Mouse (Mus musculus): ENCODE measurements around the gene Pde1c. TPM values are rescaled to one million over a fixed set of nuclear protein-coding genes. Genes with fewer than 3 reads are reported as not detected.
A peak's percentile ranks its signal among the peaks of the same experiment; 100 is the strongest.

Pde1c gene
- polyA plus RNA-seq, 1 experiment from 2014 or later: 1.5 TPM

- ATAC-seq: no peak
- no peak overlapping the region for H3K4me2 ChIP-seq (ENCODE audit: low read depth, low read length)
- no peaks in the 10 kb centered on the region for H3K36me3 ChIP-seq (ENCODE audit: control insufficient read depth, insufficient read depth, low read length)
- 89% methylated on average over 5 of the region's 5 CpGs for WGBS
- H3K27me3 ChIP-seq (replicated peaks; ENCODE audit: control insufficient read depth, insufficient read depth, low read length): no peaks in the 10 kb centered on the region
- H3K4me1 ChIP-seq (ENCODE audit: control insufficient read depth, insufficient read depth, low read length): no peaks in the 10 kb centered on the region
- H3K9me3 ChIP-seq (ENCODE audit: control insufficient read depth, low read length): no peaks in the 10 kb centered on the region
- no peak overlapping the region for H3K9ac ChIP-seq (ENCODE audit: low read depth, low read length)
- no peak overlapping the region for H3K27ac ChIP-seq (ENCODE audit: low read length)
- H3K4me3 ChIP-seq (ENCODE audit: low read length): no peak overlapping the region
These were observed 194.7 kb downstream of the Pde1c start for GRCm38 (mm10) chr6:56374180-56374579.

GRCm38 (mm10) chr6:56373753-56374152, 195.2 kb downstream of the Pde1c start:
- no peak overlapping the region for H3K9ac ChIP-seq (ENCODE audit: low read depth, low read length)
- no peaks in the 10 kb centered on the region for H3K36me3 ChIP-seq (ENCODE audit: control insufficient read depth, insufficient read depth, low read length)
- no peaks in the 10 kb centered on the region for H3K4me1 ChIP-seq (ENCODE audit: control insufficient read depth, insufficient read depth, low read length)
- no peaks in the 10 kb centered on the region for H3K9me3 ChIP-seq (ENCODE audit: control insufficient read depth, low read length)
- no peak overlapping the region for H3K4me3 ChIP-seq (ENCODE audit: low read length)
- H3K27ac ChIP-seq (ENCODE audit: low read length): no peak overlapping the region
- WGBS: 87% methylated on average over 3 of the region's 3 CpGs
- no peaks in the 10 kb centered on the region for H3K27me3 ChIP-seq (replicated peaks; ENCODE audit: control insufficient read depth, insufficient read depth, low read length)
- no peak overlapping the region for H3K4me2 ChIP-seq (ENCODE audit: low read depth, low read length)
- no peak for ATAC-seq

GRCm38 (mm10) chr6:56373046-56373751, 195.7 kb downstream of the Pde1c start:
- no peak overlapping the region for H3K4me3 ChIP-seq (ENCODE audit: low read length)
- no peak overlapping the region for H3K4me2 ChIP-seq (ENCODE audit: low read depth, low read length)
- 41% methylated on average over 10 of the region's 10 CpGs for WGBS
- no peak; the same call in 1 of the 2 replicates for ATAC-seq
- no peak overlapping the region for H3K9ac ChIP-seq (ENCODE audit: low read depth, low read length)
- H3K9me3 ChIP-seq (ENCODE audit: control insufficient read depth, low read length): no peaks in the 10 kb centered on the region
- H3K36me3 ChIP-seq (ENCODE audit: control insufficient read depth, insufficient read depth, low read length): no peaks in the 10 kb centered on the region
- H3K4me1 ChIP-seq (ENCODE audit: control insufficient read depth, insufficient read depth, low read length): no peaks in the 10 kb centered on the region
- H3K27ac ChIP-seq (ENCODE audit: low read length): no peak overlapping the region
- no peaks in the 10 kb centered on the region for H3K27me3 ChIP-seq (replicated peaks; ENCODE audit: control insufficient read depth, insufficient read depth, low read length)

- no peaks in the 10 kb centered on the region for H3K27me3 ChIP-seq (replicated peaks; ENCODE audit: control insufficient read depth, insufficient read depth, low read length)
- WGBS: 77% methylated on average over 13 of the region's 13 CpGs
These were observed 199.4 kb downstream of the Pde1c start for GRCm38 (mm10) chr6:56369462-56369861.

GRCm38 (mm10) chr6:56368116-56368515, 200.8 kb downstream of the Pde1c start:
- no peaks in the 10 kb centered on the region for H3K27me3 ChIP-seq (replicated peaks; ENCODE audit: control insufficient read depth, insufficient read depth, low read length)
- no peak overlapping the region for H3K4me3 ChIP-seq (ENCODE audit: low read length)
- no peaks in the 10 kb centered on the region for H3K36me3 ChIP-seq (ENCODE audit: control insufficient read depth, insufficient read depth, low read length)
- H3K9me3 ChIP-seq (ENCODE audit: control insufficient read depth, low read length): no peaks in the 10 kb centered on the region
- no peaks in the 10 kb centered on the region for H3K4me1 ChIP-seq (ENCODE audit: control insufficient read depth, insufficient read depth, low read length)
- no peak overlapping the region for H3K9ac ChIP-seq (ENCODE audit: low read depth, low read length)
- H3K4me2 ChIP-seq (ENCODE audit: low read depth, low read length): no peak overlapping the region
- no peak for ATAC-seq
- 52% methylated on average over 1 of the region's 1 CpGs for WGBS
- H3K27ac ChIP-seq (ENCODE audit: low read length): no peak overlapping the region

More at GRCm38 (mm10) chr6:56369462-56369861, 199.4 kb downstream of the Pde1c start:
- Histone ChIP-seq H3K4me3 (ENCODE audit: low read length) (no peak overlapping the region), H3K4me2 (ENCODE audit: low read depth, low read length) (no peak overlapping the region), H3K9me3 (ENCODE audit: control insufficient read depth, low read length) (no peaks in the 10 kb centered on the region), H3K4me1 (ENCODE audit: control insufficient read depth, insufficient read depth, low read length) (no peaks in the 10 kb centered on the region), H3K27ac (ENCODE audit: low read length) (no peak overlapping the region), H3K9ac (ENCODE audit: low read depth, low read length) (no peak overlapping the region), H3K36me3 (ENCODE audit: control insufficient read depth, insufficient read depth, low read length) (no peaks in the 10 kb centered on the region)
- ATAC-seq: no peak

GRCm38 (mm10) chr6:56367257-56367656, 201.6 kb downstream of the Pde1c start:
- Histone ChIP-seq H3K4me2 (ENCODE audit: low read depth, low read length) (no peak overlapping the region), H3K27ac (ENCODE audit: low read length) (no peak overlapping the region), H3K4me1 (ENCODE audit: control insufficient read depth, insufficient read depth, low read length) (peaks cover 1% of the 10 kb centered on the region; the same call in 1 of the 2 replicates), H3K9ac (ENCODE audit: low read depth, low read length) (no peak overlapping the region), H3K4me3 (ENCODE audit: low read length) (no peak overlapping the region), H3K9me3 (ENCODE audit: control insufficient read depth, low read length) (no peaks in the 10 kb centered on the region), H3K27me3 (replicated peaks; ENCODE audit: control insufficient read depth, insufficient read depth, low read length) (no peaks in the 10 kb centered on the region), H3K36me3 (ENCODE audit: control insufficient read depth, insufficient read depth, low read length) (no peaks in the 10 kb centered on the region)
- ATAC-seq: no peak

GRCm38 (mm10) chr6:56362650-56363049, 206.3 kb downstream of the Pde1c start:
- H3K4me3 ChIP-seq (ENCODE audit: low read length): no peak overlapping the region
- ATAC-seq: peak; percentile 69; the same call in 1 of the 2 replicates
- 10% methylated on average over 5 of the region's 5 CpGs for WGBS
- H3K9me3 ChIP-seq (ENCODE audit: control insufficient read depth, low read length): no peaks in the 10 kb centered on the region
- H3K27me3 ChIP-seq (replicated peaks; ENCODE audit: control insufficient read depth, insufficient read depth, low read length): 0 out of 2 replicates have a peak, but pooled peaks cover 5% of the 10 kb centered on the region
- H3K4me1 ChIP-seq (ENCODE audit: control insufficient read depth, insufficient read depth, low read length): peaks cover 8% of the 10 kb centered on the region; the same call in 1 of the 2 replicates
- H3K36me3 ChIP-seq (ENCODE audit: control insufficient read depth, insufficient read depth, low read length): no peaks in the 10 kb centered on the region
- H3K27ac ChIP-seq (ENCODE audit: low read length): no peak overlapping the region
- H3K9ac ChIP-seq (ENCODE audit: low read depth, low read length): no peak overlapping the region
- H3K4me2 ChIP-seq (ENCODE audit: low read depth, low read length): peak overlapping the region; percentile 64

- ATAC-seq: peak; percentile 72
- Histone ChIP-seq H3K27me3 (replicated peaks; ENCODE audit: control insufficient read depth, insufficient read depth, low read length) (0 out of 2 replicates have a peak, but pooled peaks cover 5% of the 10 kb centered on the region), H3K9me3 (ENCODE audit: control insufficient read depth, low read length) (no peaks in the 10 kb centered on the region), H3K4me1 (ENCODE audit: control insufficient read depth, insufficient read depth, low read length) (peaks cover 8% of the 10 kb centered on the region; the same call in 1 of the 2 replicates), H3K4me2 (ENCODE audit: low read depth, low read length) (peak overlapping the region; percentile 64), H3K9ac (ENCODE audit: low read depth, low read length) (peak overlapping the region; percentile 48), H3K27ac (ENCODE audit: low read length) (no peak overlapping the region), H3K4me3 (ENCODE audit: low read length) (peak overlapping the region; percentile 39), H3K36me3 (ENCODE audit: control insufficient read depth, insufficient read depth, low read length) (no peaks in the 10 kb centered on the region)
- WGBS: under 1% methylated on average over 10 of the region's 10 CpGs
These were observed 206.8 kb downstream of the Pde1c start for GRCm38 (mm10) chr6:56362128-56362545.

GRCm38 (mm10) chr6:56361348-56362127, 207.4 kb downstream of the Pde1c start:
- Histone ChIP-seq H3K9me3 (ENCODE audit: control insufficient read depth, low read length) (no peaks in the 10 kb centered on the region), H3K27ac (ENCODE audit: low read length) (no peak overlapping the region), H3K36me3 (ENCODE audit: control insufficient read depth, insufficient read depth, low read length) (no peaks in the 10 kb centered on the region), H3K4me1 (ENCODE audit: control insufficient read depth, insufficient read depth, low read length) (peaks cover 8% of the 10 kb centered on the region; the same call in 1 of the 2 replicates), H3K4me3 (ENCODE audit: low read length) (peak overlapping the region; percentile 39), H3K27me3 (replicated peaks; ENCODE audit: control insufficient read depth, insufficient read depth, low read length) (0 out of 2 replicates have a peak, but pooled peaks cover 5% of the 10 kb centered on the region), H3K9ac (ENCODE audit: low read depth, low read length) (peak overlapping the region; percentile 48), H3K4me2 (ENCODE audit: low read depth, low read length) (peak overlapping the region; percentile 64)
- WGBS: 2% methylated on average over 19 of the region's 19 CpGs
- ATAC-seq: peak; percentile 67

All from intestine, embryonic 16.5 days (tissue).